Mouse (Mus musculus) MEL (cell line): ENCODE measurements at regions not wholly inside any gene's neighbourhood (a gene's known extent, or its start where the extent isn't known, plus 50 kb on each side); places are given as distances from the start of the nearest gene placed in this dataset.

Experiments
- CTCF ChIP-seq, 3 experiments: IDR thresholded peaks in 2 of 3; conservative IDR thresholded peaks in 1 of 3; 2 replicates each; pipeline ENCODE4 v1.5.1; 2011 to 2012; ENCODE audit warnings: low read length in 3 of 3, low read depth in 2 of 3, mild to moderate bottlenecking in 2 of 3, improper control_type of control experiment in 1 of 3, inconsistent platforms in 1 of 3, mixed read lengths in 1 of 3, moderate library complexity in 1 of 3; ENCODE audit not compliant: control insufficient read depth in 1 of 3, insufficient read depth in 1 of 3, poor library complexity in 1 of 3, severe bottlenecking in 1 of 3
- EP300 ChIP-seq, 2 experiments: IDR thresholded peaks; 2 replicates each; pipeline ENCODE4 v1.6.1; 2011; ENCODE audit warnings: improper control_type of control experiment in 2 of 2, low read length in 2 of 2, low read depth in 1 of 2, mild to moderate bottlenecking in 1 of 2
- TAL1 ChIP-seq: IDR thresholded peaks from 2 replicates; pipeline ENCODE4 v1.6.1; 2012; ENCODE audit warnings: mild to moderate bottlenecking, inconsistent platforms, low read length, moderate library complexity, mixed read lengths
- ZMIZ1 ChIP-seq: IDR thresholded peaks from 2 replicates; pipeline ENCODE4 v1.6.1; 2012; ENCODE audit warnings: low read depth, mild to moderate bottlenecking, inconsistent platforms, low read length, improper control_type of control experiment, moderate library complexity

GRCm38 (mm10) chr4:55206226-55206625, 143.6 kb upstream of the Rad23b start:
- no peak for TF ChIP-seq CTCF (IDR thresholded peaks at IDR 0.05 in 2 of 3, conservative IDR thresholded peaks at IDR 0.05 in 1 of 3; ENCODE audit: control insufficient read depth in 1 of 3, insufficient read depth in 1 of 3, low read depth in 2 of 3, low read length in 3 of 3, poor library complexity in 1 of 3, severe bottlenecking in 1 of 3)
- TF ChIP-seq TAL1 = no peak
- TF ChIP-seq EP300 (IDR thresholded peaks at IDR 0.05; ENCODE audit: low read depth in 1 of 2, low read length in 2 of 2) = no peak
- no peak for TF ChIP-seq ZMIZ1
